Mouse (Mus musculus) thymus, postnatal 4 days (tissue): ENCODE measurements around the gene Hdac7.

Experiments used
- DNase-seq: peaks from one replicate; pipeline ENCODE4 v3.0.0; 2021

Hdac7 gene

DNA sequence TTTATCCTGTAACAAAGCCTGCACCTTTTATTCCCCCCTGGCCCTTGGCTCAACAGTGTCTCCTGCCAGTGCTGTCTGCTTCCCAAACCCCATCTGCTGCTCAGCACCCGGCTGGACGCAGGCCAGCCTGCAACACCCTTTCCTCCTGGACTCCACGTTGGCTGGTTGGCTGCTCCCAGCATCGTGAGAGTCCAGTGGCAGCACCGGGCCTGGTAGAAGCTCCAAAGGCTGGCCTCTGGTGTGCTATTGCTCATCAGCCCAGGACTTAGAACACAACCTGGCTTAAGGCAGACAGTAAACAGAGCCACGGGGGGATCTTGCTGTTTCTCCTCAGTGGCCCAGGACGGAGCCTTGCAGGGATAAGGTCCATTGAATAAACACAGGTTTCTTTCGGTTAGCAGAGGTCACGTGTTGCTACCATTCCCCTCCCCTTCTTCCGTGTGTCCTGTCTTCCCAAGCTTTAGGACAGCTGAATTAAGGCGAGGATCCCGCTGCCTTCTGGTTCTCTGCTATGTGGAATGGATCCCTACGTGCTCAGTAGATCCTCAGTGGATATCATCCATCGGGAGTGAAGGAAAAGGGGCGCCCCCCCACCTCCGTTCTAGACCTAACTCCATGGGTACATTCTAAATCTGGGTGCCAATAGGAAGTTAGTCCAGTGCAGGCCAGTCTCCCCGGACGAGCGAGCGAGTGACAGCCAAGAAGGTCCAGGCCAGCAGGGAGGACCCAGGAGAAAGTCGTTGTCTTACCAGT, 30.7 kb downstream of the Hdac7 start:
- no peak for DNase-seq

DNA sequence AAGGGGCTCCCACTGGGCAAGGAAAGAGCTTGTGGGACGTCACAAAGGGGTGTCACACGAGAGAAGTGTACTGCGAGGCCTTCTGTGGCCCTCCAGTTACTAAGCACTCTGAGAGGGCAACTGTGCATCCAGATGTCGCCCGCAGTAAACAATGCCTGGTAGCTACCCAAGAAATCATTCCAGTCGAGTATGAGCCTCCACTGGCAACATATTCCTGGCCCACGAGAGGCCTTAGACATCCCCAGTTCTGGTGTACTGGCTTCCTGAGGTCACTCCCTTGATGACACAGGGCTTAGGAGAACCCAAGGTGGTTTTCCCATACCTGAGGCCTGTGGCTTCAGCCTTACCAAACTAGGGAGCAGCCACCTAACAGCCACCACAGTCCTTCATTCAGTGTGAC, 31.4 kb downstream of the Hdac7 start:
- no peak for DNase-seq

DNA sequence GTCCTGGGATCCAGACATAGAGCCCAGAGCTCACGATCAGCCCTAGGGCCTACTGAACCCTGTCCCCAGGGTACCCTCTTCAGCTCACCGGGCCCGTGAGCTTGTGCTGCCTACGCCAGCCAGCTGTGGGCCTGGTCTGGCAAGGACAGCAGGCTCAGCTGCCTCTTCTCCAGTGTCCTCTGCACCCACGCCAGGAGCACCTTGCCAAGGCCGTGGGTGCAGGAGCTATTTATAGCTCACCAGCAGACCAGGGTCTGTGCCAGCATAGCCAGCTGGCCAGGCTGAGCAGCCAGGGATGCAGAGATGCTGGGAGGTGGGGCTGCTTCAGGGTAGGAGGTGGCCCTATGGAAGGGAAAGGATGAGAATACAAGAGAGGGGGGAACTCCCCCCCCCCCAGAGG, 32.2 kb downstream of the Hdac7 start:
- DNase-seq: no peak

DNA sequence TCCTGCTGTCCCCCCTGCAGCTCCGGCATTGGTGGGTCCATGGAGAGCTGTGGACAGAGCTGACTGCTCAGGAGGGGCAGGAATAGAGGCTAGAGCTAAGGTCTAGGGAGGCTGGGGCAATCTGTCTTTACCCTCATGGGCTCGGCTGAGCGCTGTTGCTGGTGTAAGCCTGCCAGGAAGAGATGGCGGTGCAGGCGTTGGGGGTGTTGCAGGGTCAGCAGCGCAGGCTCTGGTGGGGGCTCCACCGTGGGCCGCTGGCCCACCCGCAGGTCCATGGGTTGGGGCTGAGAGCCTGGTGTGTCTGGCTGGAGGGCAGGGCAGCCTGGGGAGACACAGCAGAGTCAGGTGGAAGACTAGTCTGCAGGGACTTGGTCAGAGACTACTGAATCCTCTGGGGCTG, 33.0 kb downstream of the Hdac7 start:
- no peak for DNase-seq

DNA sequence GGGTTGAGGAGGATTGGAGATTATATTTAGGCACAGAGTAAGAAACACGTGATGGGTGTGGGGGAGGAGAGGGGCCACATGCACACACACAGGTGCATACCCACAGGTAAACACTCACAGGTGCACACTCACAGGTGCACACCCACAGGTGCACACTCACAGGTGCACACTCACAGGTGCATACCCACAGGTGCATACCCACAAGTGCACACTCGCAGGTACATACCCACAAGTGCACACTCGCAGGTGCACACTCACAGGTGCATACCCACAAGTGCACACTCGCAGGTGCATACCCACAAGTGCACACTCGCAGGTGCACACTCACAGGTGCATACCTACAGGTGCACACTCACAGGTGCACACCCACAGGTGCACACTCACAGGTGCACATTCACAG, 33.9 kb downstream of the Hdac7 start:
- DNase-seq: no peak

DNA sequence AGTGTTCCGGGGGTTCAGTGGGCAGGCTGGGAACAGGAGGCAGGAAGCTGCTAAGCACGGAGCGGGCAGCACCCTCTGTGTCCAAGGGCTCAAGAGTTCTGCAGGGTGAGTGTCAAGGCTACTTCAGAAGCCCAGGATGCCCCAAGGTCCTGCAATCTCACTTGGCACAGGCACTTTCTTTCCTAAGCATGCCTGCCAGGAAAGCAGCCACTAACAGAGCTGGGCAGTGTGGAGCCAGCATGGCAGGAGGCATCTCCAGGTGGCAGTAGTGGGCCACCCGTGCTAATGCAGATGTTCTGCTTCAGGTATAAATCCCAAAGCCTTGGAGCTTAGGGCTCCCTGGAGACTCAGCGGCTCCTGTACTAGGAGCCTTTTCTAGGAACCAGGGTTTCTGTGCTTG, 34.4 kb downstream of the Hdac7 start:
- DNase-seq: no peak

DNA sequence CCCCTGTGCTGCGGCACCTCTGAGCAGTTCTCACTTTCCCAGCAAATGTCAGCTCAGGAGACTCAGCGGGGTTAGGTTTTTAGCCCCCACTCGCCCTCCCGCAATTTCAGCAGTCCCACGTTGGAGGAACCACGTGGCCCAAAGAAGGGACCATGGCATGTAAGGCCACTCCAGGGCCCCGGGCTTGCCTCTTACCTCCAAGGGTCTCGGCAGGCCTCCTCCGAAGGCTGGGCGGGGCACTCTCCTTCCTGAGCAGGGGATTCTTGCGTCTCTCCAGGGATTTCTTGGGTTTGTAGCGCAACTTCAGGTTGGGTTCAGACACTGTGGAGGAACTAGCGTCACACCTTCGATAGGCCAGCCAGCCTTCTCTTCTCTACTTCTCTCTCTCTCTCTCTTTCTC, 35.1 kb downstream of the Hdac7 start:
- DNase-seq: no peak

DNA sequence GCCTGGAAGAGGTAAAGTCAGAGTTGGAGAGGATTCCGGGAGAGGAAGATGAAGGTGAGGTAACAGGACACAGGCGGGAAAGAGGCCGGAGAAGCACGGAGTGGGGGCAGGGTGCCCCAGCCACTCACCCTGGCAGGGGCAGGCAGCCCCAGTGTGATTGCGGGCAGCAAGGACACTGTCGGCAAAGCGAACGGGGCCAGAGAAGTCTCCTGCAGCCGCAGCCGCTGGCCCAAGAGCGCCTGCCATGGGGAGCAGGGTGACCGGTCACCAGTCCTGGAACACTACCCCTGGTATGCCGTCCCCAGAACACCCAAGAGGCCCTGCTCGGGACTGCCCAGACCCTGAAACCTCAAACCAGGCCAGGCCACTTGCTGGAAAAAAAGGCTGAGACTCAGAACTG, 35.8 kb downstream of the Hdac7 start:
- no peak for DNase-seq

DNA sequence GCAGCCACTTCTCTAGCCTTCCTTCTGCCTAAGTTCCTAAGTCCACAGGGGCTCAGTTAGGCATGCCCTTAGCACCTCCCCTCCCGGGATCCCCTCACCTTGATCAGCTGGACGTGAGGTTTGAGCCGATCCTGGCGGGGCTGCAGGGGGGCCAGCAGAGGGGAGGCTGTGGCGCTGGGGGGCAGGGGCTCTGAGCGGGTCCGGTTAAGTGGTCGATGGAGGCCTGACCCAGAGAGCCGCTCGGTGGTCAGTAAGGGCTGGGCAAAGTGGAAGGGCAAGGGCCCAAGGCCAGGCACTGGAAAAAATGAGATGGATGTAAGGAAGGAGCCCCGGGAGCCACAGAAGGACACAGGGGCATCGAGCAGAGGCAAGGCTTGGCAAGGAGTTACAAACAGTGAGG, 36.4 kb downstream of the Hdac7 start:
- no peak for DNase-seq

DNA sequence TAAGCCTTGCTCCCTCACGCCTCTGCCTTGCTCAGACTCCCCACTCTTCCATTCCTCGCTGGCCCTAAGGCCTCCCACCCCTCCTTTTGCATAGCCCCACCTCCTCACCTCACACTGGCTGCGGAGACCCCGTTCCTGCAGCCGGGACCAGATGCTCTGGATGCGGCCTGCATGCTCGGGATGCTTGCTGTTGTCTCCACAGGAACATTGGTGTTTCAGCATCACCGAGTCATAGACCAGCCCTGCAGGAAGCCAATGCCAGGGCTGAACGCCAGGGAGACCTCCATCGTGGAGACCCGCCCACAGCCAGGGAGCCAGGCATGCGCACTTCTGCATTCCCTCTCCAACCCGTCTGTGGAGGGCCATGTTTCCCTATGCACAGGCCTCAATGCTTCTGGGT, 41.7 kb downstream of the Hdac7 start:
- DNase-seq: no peak

DNA sequence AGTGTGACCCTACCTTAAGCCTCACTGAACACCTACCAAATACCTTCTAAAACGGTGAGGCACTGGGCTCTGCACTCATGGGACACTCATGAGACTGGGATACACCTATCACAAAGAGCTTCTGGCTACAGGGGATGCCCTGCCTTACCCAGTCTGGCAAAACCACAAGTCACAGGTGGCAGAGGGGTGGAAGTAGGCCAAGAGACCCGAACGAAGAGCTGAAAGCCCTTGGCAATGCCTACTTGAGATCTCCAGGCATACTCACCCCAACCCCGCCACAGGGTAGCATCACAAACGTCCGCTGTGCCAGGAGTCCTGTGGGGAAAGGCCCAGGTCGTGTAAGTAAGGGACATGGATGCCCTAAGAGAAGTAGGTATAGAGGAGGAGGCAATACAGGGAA, 42.5 kb downstream of the Hdac7 start:
- DNase-seq: no peak

DNA sequence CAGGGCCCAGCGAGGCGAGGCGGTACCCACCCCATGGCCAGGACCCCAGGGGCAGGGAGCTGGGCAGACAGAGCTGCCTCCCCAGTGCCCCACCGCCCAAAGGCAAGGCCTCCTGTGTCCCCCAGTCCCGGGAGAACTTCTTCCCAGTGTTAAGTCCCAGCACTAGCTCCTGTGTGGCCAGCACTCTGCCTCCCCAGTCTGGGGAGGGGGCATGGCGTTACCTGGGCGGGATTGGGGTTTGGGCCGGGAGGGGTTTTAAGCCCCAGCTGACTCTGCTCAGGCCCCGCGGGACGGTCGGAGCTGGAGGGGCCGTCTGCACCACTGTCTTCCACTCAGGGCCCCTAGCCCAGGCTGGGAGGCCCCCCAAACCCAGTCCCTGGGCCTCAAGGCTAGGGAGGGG, 43.4 kb downstream of the Hdac7 start:
- no peak for DNase-seq

DNA sequence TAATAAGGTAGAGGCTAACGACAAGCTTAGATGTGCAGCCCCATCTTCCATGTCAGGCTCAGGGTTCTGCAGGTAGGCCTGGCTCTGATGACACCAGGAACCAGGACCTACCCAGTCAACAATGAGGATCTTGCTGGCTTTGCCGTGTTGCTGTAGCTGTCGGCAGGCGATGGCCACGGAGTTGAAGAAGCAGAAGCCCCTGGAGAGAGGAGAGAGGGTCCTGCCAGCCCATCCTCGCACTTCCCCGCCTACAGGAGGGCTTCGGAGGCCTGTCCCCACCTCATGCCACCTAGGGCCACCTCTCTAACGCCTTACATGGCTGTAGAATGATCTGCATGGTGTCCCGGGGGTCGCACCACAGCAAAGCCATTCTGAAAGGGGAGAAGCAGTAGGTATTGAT, 44.9 kb downstream of the Hdac7 start:
- DNase-seq: no peak

DNA sequence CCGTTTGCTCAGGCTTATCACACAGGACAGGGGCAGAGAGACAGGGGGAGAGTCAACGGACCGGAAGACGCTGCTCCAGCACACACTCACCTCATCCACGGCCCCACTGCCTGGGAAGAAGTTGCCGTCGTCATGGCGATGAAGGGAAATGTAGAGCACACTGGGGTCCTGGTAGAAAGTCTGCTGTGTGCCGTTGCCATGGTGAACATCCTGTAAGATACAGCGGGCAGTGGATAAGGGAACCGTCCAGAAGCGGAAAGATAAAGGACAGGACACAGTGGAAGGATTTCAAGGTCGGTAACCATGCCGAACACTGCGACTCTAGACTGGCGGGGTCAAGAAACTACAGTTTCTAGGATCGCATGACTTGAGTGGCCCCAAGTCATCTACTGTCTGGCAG, 46.2 kb downstream of the Hdac7 start:
- no peak for DNase-seq

DNA sequence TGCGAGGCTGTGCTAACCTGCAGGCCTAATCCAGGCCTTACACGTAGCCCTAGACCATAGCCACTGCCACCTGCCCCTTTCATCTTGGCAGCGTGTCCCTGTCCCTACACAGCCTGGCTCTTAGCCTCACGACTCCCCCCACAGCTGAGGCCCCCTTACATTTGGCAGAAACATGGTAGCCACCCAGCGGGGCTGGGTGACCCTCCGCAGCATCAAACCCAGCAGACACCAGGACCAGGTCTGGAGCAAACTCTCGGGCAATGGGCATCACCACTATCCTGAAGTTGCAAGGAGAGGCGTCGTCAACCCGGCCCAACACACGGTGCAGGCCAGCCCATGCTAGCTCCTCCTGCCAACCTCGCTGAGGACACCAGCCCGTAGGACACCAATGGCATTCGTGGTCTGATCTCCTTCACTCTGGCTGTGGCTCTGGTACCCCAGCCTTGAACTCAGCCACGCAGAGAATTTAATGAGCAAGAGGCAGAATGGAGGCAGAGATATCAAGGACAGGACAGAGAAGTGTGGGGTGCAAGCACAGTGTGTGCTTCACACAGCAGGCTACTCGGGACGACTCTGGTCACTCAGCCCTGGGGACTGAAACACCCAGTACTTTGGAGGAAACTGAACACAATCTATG, 47.5 kb downstream of the Hdac7 start:
- no peak for DNase-seq

DNA sequence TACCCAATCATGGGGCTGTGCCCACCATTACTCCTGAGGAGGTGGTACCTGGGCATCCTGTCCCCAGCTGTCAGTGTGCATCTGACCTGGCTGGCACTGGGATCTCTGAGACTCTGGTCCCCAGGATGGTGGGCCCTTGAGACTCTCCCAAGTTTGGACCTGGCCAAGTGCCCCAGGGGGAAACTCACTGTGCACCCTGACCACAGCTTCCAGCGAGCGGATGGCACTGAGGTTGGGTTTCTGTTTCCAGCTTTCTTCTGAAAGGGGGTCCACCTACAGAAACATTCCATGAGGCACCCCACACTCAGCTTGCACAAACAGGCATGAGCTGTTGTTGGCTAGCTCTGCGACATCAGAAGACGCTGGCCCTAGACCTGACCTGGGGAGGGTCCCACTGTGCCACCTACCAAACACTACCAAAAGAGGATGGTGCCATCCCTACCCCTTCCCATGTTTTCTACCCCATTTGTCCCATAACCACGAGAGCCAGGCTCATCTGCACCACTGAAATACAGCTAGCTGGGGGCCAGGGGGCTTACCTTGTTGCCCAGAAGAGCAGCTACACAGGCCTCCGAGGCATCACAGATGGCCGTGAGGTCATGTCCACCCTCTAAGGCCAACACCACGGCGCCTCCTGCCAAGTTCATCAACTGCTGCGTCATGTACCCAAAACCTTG, 48.6 kb downstream of the Hdac7 start:
- no peak for DNase-seq

DNA sequence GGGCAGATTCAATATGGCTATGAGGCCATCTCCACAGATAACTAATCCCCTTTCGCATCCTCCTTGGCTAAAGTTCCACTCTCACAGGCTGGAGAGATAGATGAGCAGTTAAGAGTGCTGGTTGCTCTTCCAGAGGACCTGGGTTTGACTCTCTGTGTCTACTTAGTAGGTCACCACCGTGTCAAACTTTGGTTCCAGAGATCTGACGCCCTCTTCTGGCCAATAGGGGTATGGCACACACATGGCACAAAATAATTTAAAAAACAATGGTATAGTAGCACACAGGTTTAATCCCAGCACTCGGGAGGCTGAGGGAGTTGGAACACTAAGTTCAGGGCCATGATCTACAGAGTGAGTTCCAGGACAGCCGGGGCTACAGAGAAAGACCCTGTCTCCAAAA, 50.0 kb downstream of the Hdac7 start:
- peak; percentile 64 for DNase-seq

DNA sequence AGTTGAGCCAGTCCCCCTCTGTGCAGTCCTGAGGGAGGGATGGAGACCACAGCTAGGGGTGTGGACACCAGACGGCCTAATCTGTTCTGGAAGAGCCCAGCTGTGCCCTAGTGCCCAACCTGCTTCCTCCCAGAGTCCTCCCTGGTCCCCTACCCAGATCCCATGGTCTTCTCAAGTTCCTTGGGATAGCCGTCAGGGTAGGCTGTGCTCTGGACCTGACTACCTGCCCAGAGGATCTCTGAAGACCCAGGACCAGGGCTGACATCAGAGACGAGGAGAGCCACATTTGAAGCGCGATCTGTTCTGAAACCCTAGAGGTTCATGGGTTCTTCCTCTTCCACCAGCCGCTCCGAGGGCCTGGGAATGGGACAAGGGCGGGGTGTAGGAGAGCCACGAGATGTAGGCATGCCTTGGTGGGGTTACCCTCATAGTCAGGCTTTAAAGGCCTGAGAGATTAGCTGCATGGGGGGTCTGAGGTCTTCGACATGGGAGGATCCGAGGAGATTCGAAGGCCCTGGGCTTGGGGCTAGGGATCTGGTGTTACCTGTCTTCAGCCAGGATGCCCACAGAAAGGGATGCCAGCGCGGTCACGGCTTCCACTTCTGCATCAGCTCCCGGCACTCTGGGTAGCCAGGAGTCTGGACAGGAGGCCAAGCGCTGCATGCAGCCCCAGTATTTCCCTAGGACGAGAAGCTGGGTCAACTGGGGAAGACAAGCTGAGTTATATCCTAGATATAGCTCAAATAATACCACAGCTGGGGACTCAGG, 50.7 kb downstream of the Hdac7 start:
- DNase-seq: no peak

DNA sequence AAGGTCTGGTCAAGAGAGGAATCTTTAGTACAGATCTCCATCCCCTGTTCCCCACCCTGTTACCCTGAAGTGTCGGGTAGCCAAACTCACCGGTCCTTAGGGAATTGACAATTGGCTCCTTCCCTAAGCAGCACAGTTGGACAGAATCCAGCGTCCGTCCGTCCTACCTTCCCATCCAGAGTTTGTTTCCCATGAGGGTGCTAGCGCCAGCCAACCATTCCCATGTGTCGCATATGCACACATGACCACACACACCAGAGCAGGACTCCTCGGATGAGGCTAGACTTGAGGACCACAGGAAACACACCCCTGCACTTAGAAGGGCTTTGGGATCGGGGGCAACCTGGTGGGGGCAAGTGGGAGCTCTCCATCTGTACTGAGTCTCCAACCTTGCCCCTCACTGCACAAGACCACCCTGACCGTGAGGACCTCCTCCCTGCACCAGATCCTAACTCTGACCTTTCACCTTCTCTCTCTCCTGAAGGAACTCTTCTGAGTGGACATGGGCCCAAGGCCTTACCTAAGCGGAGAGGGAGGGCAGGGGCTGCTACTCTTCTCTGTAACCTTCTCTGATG, 53.1 kb downstream of the Hdac7 start:
- no peak for DNase-seq

DNA sequence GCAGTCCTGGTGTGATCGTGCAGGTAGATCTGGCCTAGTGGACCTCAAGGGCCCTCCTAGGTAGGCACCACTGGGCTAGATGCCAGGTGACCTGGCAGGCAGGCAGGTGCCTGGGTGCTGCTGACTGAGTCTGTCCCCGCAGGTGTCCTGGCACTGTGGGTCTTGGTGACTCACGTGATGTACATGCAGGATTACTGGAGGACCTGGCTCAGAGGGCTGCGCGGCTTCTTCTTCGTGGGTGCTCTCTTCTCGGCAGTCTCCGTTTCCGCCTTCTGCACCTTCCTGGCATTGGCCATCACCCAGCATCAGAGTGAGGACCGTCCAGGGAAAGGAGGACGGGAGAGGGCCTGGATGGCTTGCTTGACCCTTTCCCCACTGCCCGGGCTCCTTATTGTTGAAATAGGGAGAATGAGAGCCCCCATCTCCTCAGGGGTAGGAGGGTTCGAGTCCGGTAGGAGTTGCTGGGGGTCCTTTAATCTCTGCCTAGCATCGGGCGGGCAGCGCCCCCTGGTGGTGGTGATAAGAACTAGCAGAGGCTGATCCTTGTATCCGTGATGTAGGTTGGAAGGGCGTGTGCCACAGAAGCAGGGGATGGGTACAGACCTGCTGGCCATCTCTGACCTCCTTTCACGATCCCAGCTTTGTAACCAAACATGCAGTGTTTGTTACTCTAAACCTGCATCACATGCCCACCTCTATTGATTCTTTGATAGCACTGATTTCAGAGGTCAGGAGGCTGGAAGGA, 54.4 kb downstream of the Hdac7 start:
- DNase-seq: peak; percentile 88

DNA sequence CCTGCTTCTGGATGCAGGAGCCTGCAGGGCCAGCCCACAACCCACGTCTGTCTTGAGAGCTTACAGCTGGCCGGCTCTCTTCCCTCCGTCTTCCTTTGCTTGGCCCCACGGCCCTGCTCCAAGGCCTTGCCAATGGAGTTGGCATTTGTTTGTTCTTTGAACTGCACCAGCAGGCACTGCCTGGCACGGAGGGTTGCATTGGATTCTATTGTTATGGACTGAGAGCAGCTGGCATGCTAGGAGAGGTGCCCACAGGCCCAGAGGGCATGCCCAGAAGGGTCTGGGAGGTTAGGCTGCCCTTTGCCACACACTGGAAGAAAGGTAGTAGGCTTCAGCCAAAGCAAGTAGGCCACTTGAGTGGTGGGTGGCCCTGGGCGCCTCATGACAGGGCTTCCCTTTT, 55.5 kb downstream of the Hdac7 start:
- peak; percentile 46 for DNase-seq
